Comparison of ENCODE assay signal across 22 mouse cellular contexts in genomic region chr16:45968716-45969115, GRCm38 (mm10). TPM values are rescaled to one million over a fixed set of nuclear protein-coding genes. Genes with fewer than 3 reads are reported as not detected.
DNase-seq lines count a peak whose midpoint lies in the region; ATAC-seq lines count a peak whose summit lies in the region.
"Had no signal": no experiment of that assay in that cellular context is flagged by ENCODE, and none has a peak within 500 bp of the region (broad histone marks: within the 10 kb centered on the region; RNA-seq: fewer than 3 reads in every experiment).

No protein-coding gene starts in this region.

- H3K4me3 ChIP-seq in heart, embryonic 12.5 days = no peak overlapping the region
- no peak overlapping the region for H3K4me3 ChIP-seq in hindbrain, embryonic 12.5 days
- H3K4me3 ChIP-seq in midbrain, embryonic 14.5 days (replicated peaks; ENCODE audit: low read depth, low read length) = no peak overlapping the region
- H3K4me3 ChIP-seq: embryonic facial prominence, embryonic 15.5 days; forebrain, embryonic 12.5 days; heart, adult 2 months; hindbrain, embryonic 10.5 days; hindbrain, embryonic 15.5 days had no signal

- no peak for ATAC-seq in heart, embryonic 12.5 days (ENCODE audit: insufficient number of reproducible peaks, low FRiP score)
- no peak for ATAC-seq in hindbrain, embryonic 12.5 days (ENCODE audit: low FRiP score)
- no peak for ATAC-seq in midbrain, embryonic 14.5 days (ENCODE audit: low FRiP score, low TSS enrichment)
- ATAC-seq: activated CD4-positive, CD25-positive, alpha-beta regulatory T cell, adult 4 months; forebrain, embryonic 16.5 days had no signal

- no peak overlapping the region for H3K27ac ChIP-seq in heart, embryonic 12.5 days (ENCODE audit: poor library complexity, severe bottlenecking)
- H3K27ac ChIP-seq in hindbrain, embryonic 12.5 days = no peak overlapping the region
- no peak overlapping the region for H3K27ac ChIP-seq in midbrain, embryonic 14.5 days (replicated peaks; ENCODE audit: low read depth, low read length)
- H3K27ac ChIP-seq: embryonic facial prominence, embryonic 15.5 days; forebrain, embryonic 12.5 days; heart, adult 2 months; hindbrain, embryonic 10.5 days; hindbrain, embryonic 15.5 days had no signal

- peak; percentile 44 for DNase-seq in heart, adult 11 months
- DNase-seq in lung, postnatal 10 days = peak; percentile 21
- DNase-seq in lung, postnatal 14 days = no peak
- DNase-seq in adipocyte (ENCODE audit: low spot score) = peak; percentile 33
- DNase-seq in thymus, postnatal 14 days = no peak
- no peak for DNase-seq in midbrain, embryonic 14.5 days
- DNase-seq: adrenal gland, adult 2 months; adrenal gland, postnatal 36 days; cerebellum, adult 2 months; cerebellum, postnatal 10 days; embryo, embryonic 11 days; gastrocnemius, postnatal 10 days; heart, adult 2 months had no signal

- no peaks in the 10 kb centered on the region for H3K27me3 ChIP-seq in heart, embryonic 12.5 days (replicated peaks)
- H3K27me3 ChIP-seq in hindbrain, embryonic 12.5 days = no peaks in the 10 kb centered on the region
- no peaks in the 10 kb centered on the region for H3K27me3 ChIP-seq in midbrain, embryonic 14.5 days (ENCODE audit: control insufficient read depth, insufficient read depth, low read length)
- H3K27me3 ChIP-seq: embryonic facial prominence, embryonic 15.5 days; forebrain, embryonic 12.5 days; hindbrain, embryonic 15.5 days had no signal

- H3K4me1 ChIP-seq in heart, embryonic 12.5 days (replicated peaks) = 0 out of 2 replicates have a peak, but pooled peaks cover 4% of the 10 kb centered on the region
- 0 out of 2 replicates have a peak, but pooled peaks cover 2% of the 10 kb centered on the region for H3K4me1 ChIP-seq in hindbrain, embryonic 12.5 days
- no peaks in the 10 kb centered on the region for H3K4me1 ChIP-seq in midbrain, embryonic 14.5 days (ENCODE audit: control insufficient read depth, insufficient read depth, low read length)
- H3K4me1 ChIP-seq: embryonic facial prominence, embryonic 15.5 days; forebrain, embryonic 12.5 days; hindbrain, embryonic 10.5 days; hindbrain, embryonic 15.5 days had no signal

- no peak overlapping the region for H3K4me2 ChIP-seq in heart, embryonic 12.5 days
- no peak overlapping the region for H3K4me2 ChIP-seq in hindbrain, embryonic 12.5 days (replicated peaks)
- H3K4me2 ChIP-seq in midbrain, embryonic 14.5 days (ENCODE audit: low read length) = no peak overlapping the region
- H3K4me2 ChIP-seq: embryonic facial prominence, embryonic 15.5 days; forebrain, embryonic 12.5 days; heart, embryonic 11.5 days; hindbrain, embryonic 15.5 days had no signal

- H3K9me3 ChIP-seq in heart, embryonic 12.5 days (replicated peaks) = no peaks in the 10 kb centered on the region
- H3K9me3 ChIP-seq in hindbrain, embryonic 12.5 days (replicated peaks) = no peaks in the 10 kb centered on the region
- no peaks in the 10 kb centered on the region for H3K9me3 ChIP-seq in midbrain, embryonic 14.5 days (ENCODE audit: control insufficient read depth, low read length)
- H3K9me3 ChIP-seq: embryonic facial prominence, embryonic 15.5 days; forebrain, embryonic 12.5 days; hindbrain, embryonic 10.5 days; hindbrain, embryonic 15.5 days had no signal

- WGBS in heart, embryonic 12.5 days = 65% methylated on average over 5 of the region's 5 CpGs
- 81% methylated on average over 5 of the region's 5 CpGs for WGBS in hindbrain, embryonic 12.5 days
- 70% methylated on average over 5 of the region's 5 CpGs for WGBS in midbrain, embryonic 14.5 days

- no peaks in the 10 kb centered on the region for H3K36me3 ChIP-seq in heart, embryonic 12.5 days
- H3K36me3 ChIP-seq in hindbrain, embryonic 12.5 days = no peaks in the 10 kb centered on the region
- H3K36me3 ChIP-seq in midbrain, embryonic 14.5 days (ENCODE audit: control insufficient read depth, insufficient read depth, low read length) = no peaks in the 10 kb centered on the region
- H3K36me3 ChIP-seq: embryonic facial prominence, embryonic 15.5 days; hindbrain, embryonic 15.5 days had no signal

- no peak overlapping the region for H3K9ac ChIP-seq in heart, embryonic 12.5 days
- no peak overlapping the region for H3K9ac ChIP-seq in hindbrain, embryonic 12.5 days
- H3K9ac ChIP-seq in midbrain, embryonic 14.5 days (replicated peaks; ENCODE audit: low read length) = no peak overlapping the region
- H3K9ac ChIP-seq: embryonic facial prominence, embryonic 15.5 days; forebrain, embryonic 12.5 days; hindbrain, embryonic 15.5 days had no signal

RNA-seq across cellular contexts. Expression of gene Phldb2, which starts 15.3 kb away (rescaled TPM):
- polyA plus RNA-seq in heart, embryonic 12.5 days (2016; fragmentation: Nextera tagmentation; extraction: Ambion mirVana) = 58.7 and 59.2 TPM in 2 replicates
- 34.5 and 43.7 TPM in 2 replicates for polyA plus RNA-seq in hindbrain, embryonic 12.5 days (2016; fragmentation: Nextera tagmentation; extraction: Ambion mirVana)
- 4.0 and 6.4 TPM in 2 replicates for polyA plus RNA-seq in midbrain, embryonic 14.5 days (2014; fragmentation: Nextera tagmentation; extraction: Ambion mirVana)
- polyA plus RNA-seq: activated CD4-positive, CD25-positive, alpha-beta regulatory T cell, adult 4 months had no signal

RNA-seq across cellular contexts. Expression of gene Plcxd2, which starts 41.3 kb away (rescaled TPM):
- polyA plus RNA-seq in heart, embryonic 12.5 days (2016; fragmentation: Nextera tagmentation; extraction: Ambion mirVana) = 0.74 and 0.89 TPM in 2 replicates
- polyA plus RNA-seq in hindbrain, embryonic 12.5 days (2016; fragmentation: Nextera tagmentation; extraction: Ambion mirVana) = 6.6 and 6.7 TPM in 2 replicates
- polyA plus RNA-seq in midbrain, embryonic 14.5 days (2014; fragmentation: Nextera tagmentation; extraction: Ambion mirVana) = 8.7 and 8.8 TPM in 2 replicates

Comparison
In these comparisons a context has a peak if more than half of its experiments do, and no peak if none do; other contexts are left out.
1. DNase-seq: peak in heart, adult 11 months (single experiment), lung, postnatal 10 days (single experiment) and adipocyte (single experiment); none in lung, postnatal 14 days (single experiment), thymus, postnatal 14 days (single experiment) and midbrain, embryonic 14.5 days (single experiment).